Mouse (Mus musculus) liver, adult 2 months (tissue): ENCODE measurements around the gene Arhgap32. TPM values are rescaled to one million over a fixed set of nuclear protein-coding genes. Genes with fewer than 3 reads are reported as not detected.

Experiments used
- DNase-seq: peaks from one replicate; pipeline ENCODE4 v3.0.0-alpha.2; 2011; ENCODE audit warnings: low read depth, low spot score; ENCODE audit errors: extremely low read depth
- H3K27ac ChIP-seq: fragments of 200-500 bp; replicated peaks from 2 replicates; pipeline ENCODE4 v1.5.1; 2012; ENCODE audit warnings: low read depth, mild to moderate bottlenecking, control low read depth, inconsistent platforms, low read length; ENCODE audit not compliant: insufficient read depth
- H3K27me3 ChIP-seq: fragments of 200-500 bp; 2 replicates; pipeline ENCODE4 v1.6.1; 2012; ENCODE audit warnings: mild to moderate bottlenecking, moderate library complexity, low read length, inconsistent platforms; ENCODE audit not compliant: control insufficient read depth, insufficient read depth
- H3K36me3 ChIP-seq: fragments of 200-500 bp; 2 replicates; pipeline ENCODE4 v1.6.1; 2012; ENCODE audit warnings: low read length, inconsistent platforms; ENCODE audit not compliant: control insufficient read depth, insufficient read depth
- H3K4me1 ChIP-seq: fragments of 200-500 bp; 2 replicates; pipeline ENCODE4 v1.6.1; 2011; ENCODE audit warnings: low read length; ENCODE audit not compliant: control insufficient read depth, insufficient read depth
- H3K4me3 ChIP-seq: fragments of 200-500 bp; 2 replicates; pipeline ENCODE4 v1.5.1; 2011; ENCODE audit warnings: low read depth, mild to moderate bottlenecking, control low read depth, low read length, moderate library complexity; ENCODE audit not compliant: insufficient read depth
- H3K79me2 ChIP-seq: fragments of 200-500 bp; 2 replicates; pipeline ENCODE4 v1.6.1; 2012; ENCODE audit warnings: inconsistent platforms, mild to moderate bottlenecking, low read length, moderate library complexity; ENCODE audit not compliant: control insufficient read depth, insufficient read depth
- H3K9ac ChIP-seq: fragments of 200-500 bp; 2 replicates; pipeline ENCODE4 v1.6.1; 2012; ENCODE audit warnings: low read depth, mild to moderate bottlenecking, control low read depth, inconsistent platforms, low read length
- CTCF ChIP-seq: fragments of 200-500 bp; IDR thresholded peaks from 2 replicates; pipeline ENCODE4 v1.5.1; 2011; ENCODE audit warnings: low read depth, low read length, control low read depth
- POLR2A ChIP-seq: fragments of 200-500 bp; IDR thresholded peaks from 2 replicates; pipeline ENCODE4 v1.6.1; 2011; ENCODE audit warnings: low read length, control low read depth; ENCODE audit not compliant: insufficient read depth; ENCODE audit errors: extremely low read depth
- WGBS: fragments of 180-500 bp; shearing (Covaris S2); methylation state at CpG from one replicate; pipeline ENCODE4 v1.1.7; 2018; 5-methylcytosine and 5-hydroxymethylcytosine counted together
- polyA plus RNA-seq: library from polyadenylated mRNA; depleted of rRNA; stranded (reverse); fragments of >200 nt; gene quantifications from 2 replicates; pipeline ENCODE4 v1.2.3, GENCODE M21; 2012
- total RNA-seq: library from RNA; depleted of rRNA; stranded (reverse); fragments of >200 nt; gene quantifications from 2 replicates; pipeline ENCODE4 v1.2.3, GENCODE M21; 2014

Arhgap32 gene
- total and polyA plus RNA-seq, 2 experiments = 0.98 to 3.4 TPM

GRCm38 (mm10) chr9:32100561-32100960 lies 15.4 kb upstream of the Arhgap32 start:
- no peak overlapping the region for H3K4me3 ChIP-seq
- no peaks in the 10 kb centered on the region for H3K27me3 ChIP-seq
- H3K36me3 ChIP-seq = no peaks in the 10 kb centered on the region
- H3K79me2 ChIP-seq = peaks cover 36% of the 10 kb centered on the region; the same call in 1 of the 2 replicates
- no peak overlapping the region for H3K27ac ChIP-seq
- 73% methylated on average over 8 of the region's 8 CpGs for WGBS
- H3K4me1 ChIP-seq = peaks cover 6% of the 10 kb centered on the region; the same call in 1 of the 2 replicates
- no peak overlapping the region for H3K9ac ChIP-seq
- DNase-seq = peak; percentile 55
- TF ChIP-seq POLR2A = no peak

- no peaks in the 10 kb centered on the region for H3K36me3 ChIP-seq
- H3K79me2 ChIP-seq = peaks cover 40% of the 10 kb centered on the region; the same call in 1 of the 2 replicates
- DNase-seq = no peak
- 83% methylated on average over 2 of the region's 2 CpGs for WGBS
- peaks cover 2% of the 10 kb centered on the region; the same call in 1 of the 2 replicates for H3K4me1 ChIP-seq
- no peaks in the 10 kb centered on the region for H3K27me3 ChIP-seq
- no peak overlapping the region for H3K9ac ChIP-seq
- TF ChIP-seq POLR2A (no peak), CTCF (no peak)
- H3K27ac ChIP-seq = no peak overlapping the region
- no peak overlapping the region for H3K4me3 ChIP-seq
Measured at GRCm38 (mm10) chr9:32101488-32101887, 14.4 kb upstream of the Arhgap32 start.

GRCm38 (mm10) chr9:32104670-32105069 lies 11.3 kb upstream of the Arhgap32 start:
- Histone ChIP-seq H3K4me3 (no peak overlapping the region), H3K36me3 (no peaks in the 10 kb centered on the region), H3K4me1 (peaks cover under 1% of the 10 kb centered on the region; the same call in 1 of the 2 replicates), H3K27me3 (no peaks in the 10 kb centered on the region), H3K9ac (no peak overlapping the region), H3K27ac (no peak overlapping the region), H3K79me2 (peaks cover 27% of the 10 kb centered on the region; the same call in 1 of the 2 replicates)
- TF ChIP-seq POLR2A (no peak), CTCF (no peak)
- no peak for DNase-seq
- 87% methylated on average over 8 of the region's 8 CpGs for WGBS

- Histone ChIP-seq H3K36me3 (no peaks in the 10 kb centered on the region), H3K27me3 (no peaks in the 10 kb centered on the region), H3K9ac (no peak overlapping the region), H3K27ac (no peak overlapping the region), H3K4me1 (peaks cover 3% of the 10 kb centered on the region; the same call in 1 of the 2 replicates), H3K79me2 (peaks cover 34% of the 10 kb centered on the region; the same call in 1 of the 2 replicates), H3K4me3 (no peak overlapping the region)
- TF ChIP-seq CTCF (no peak), POLR2A (no peak)
- WGBS = 92% methylated on average over 2 of the region's 2 CpGs
- DNase-seq = no peak
Measured at GRCm38 (mm10) chr9:32110376-32110775, 5.6 kb upstream of the Arhgap32 start.

- 87% methylated on average over 5 of the region's 5 CpGs for whole genome bisulfite sequencing
- TF ChIP-seq CTCF (no peak), POLR2A (no peak)
- no peak for DNase-seq
- Histone ChIP-seq H3K4me3 (no peak overlapping the region), H3K27ac (no peak overlapping the region), H3K36me3 (no peaks in the 10 kb centered on the region), H3K79me2 (peaks cover 25% of the 10 kb centered on the region; the same call in 1 of the 2 replicates), H3K27me3 (no peaks in the 10 kb centered on the region), H3K9ac (no peak overlapping the region), H3K4me1 (peaks cover 2% of the 10 kb centered on the region; the same call in 1 of the 2 replicates)
Measured at GRCm38 (mm10) chr9:32116272-32116671, 336 bp downstream of the Arhgap32 start.

- TF ChIP-seq CTCF (no peak), POLR2A (no peak)
- Histone ChIP-seq H3K27me3 (no peaks in the 10 kb centered on the region), H3K27ac (no peak overlapping the region), H3K36me3 (peaks cover 2% of the 10 kb centered on the region; the same call in 1 of the 2 replicates), H3K4me3 (no peak overlapping the region), H3K9ac (no peak overlapping the region), H3K79me2 (peaks cover 29% of the 10 kb centered on the region; the same call in 1 of the 2 replicates), H3K4me1 (peaks cover 2% of the 10 kb centered on the region; the same call in 1 of the 2 replicates)
- 32% methylated on average over 4 of the region's 4 CpGs for WGBS
- no peak for DNase-seq
Measured at GRCm38 (mm10) chr9:32117876-32118275, 1.9 kb downstream of the Arhgap32 start.
